Mouse (Mus musculus): Measurements from ENCODE around the gene Prrg2. TPM values are rescaled to one million over a fixed set of nuclear protein-coding genes. Genes with fewer than 3 reads are reported as not detected.
A peak's percentile ranks its signal among the peaks of the same experiment; 100 is the strongest.

The Prrg2 gene
- total and polyA plus RNA-seq, 3 experiments: 5.5 to 23.6 (median 6.2) TPM

GRCm38 (mm10) chr7:45086084-45086483 lies 23.6 kb upstream of the Prrg2 start:
- TF ChIP-seq POLR2A (IDR thresholded peaks at IDR 0.05; ENCODE audit: insufficient read depth, low read depth, low read length) (no peak), CTCF (IDR thresholded peaks at IDR 0.05) (peak; percentile 29)
- WGBS: 76% methylated on average over 4 of the region's 4 CpGs
- H3K27me3 ChIP-seq (ENCODE audit: control insufficient read depth, insufficient read depth, low read length): no peaks in the 10 kb centered on the region
- no peak overlapping the region for H3K4me3 ChIP-seq
- no peak overlapping the region for H3K9ac ChIP-seq (ENCODE audit: low read depth, low read length)
- intact Hi-C loops (cut with DNase I): no loop called here
- peaks cover 4% of the 10 kb centered on the region for H3K4me1 ChIP-seq (ENCODE audit: control insufficient read depth, insufficient read depth, low read length)
- no peak overlapping the region for H3K27ac ChIP-seq
- no peaks in the 10 kb centered on the region for H3K79me2 ChIP-seq (replicated peaks; ENCODE audit: control insufficient read depth, insufficient read depth, low read length)
- no peaks in the 10 kb centered on the region for H3K36me3 ChIP-seq (ENCODE audit: control insufficient read depth, insufficient read depth, low read length)
- DNase-seq: no peak

- WGBS: 76% methylated on average over 22 of the region's 22 CpGs
Measured at GRCm38 (mm10) chr7:45083300-45083890, 20.9 kb upstream of the Prrg2 start.

GRCm38 (mm10) chr7:45082401-45083299 lies 20.2 kb upstream of the Prrg2 start:
- H3K27me3 ChIP-seq (ENCODE audit: control insufficient read depth, insufficient read depth, low read length): no peaks in the 10 kb centered on the region
- no peaks in the 10 kb centered on the region for H3K79me2 ChIP-seq (replicated peaks; ENCODE audit: control insufficient read depth, insufficient read depth, low read length)
- peak overlapping the region; percentile 83 for H3K27ac ChIP-seq
- H3K4me1 ChIP-seq (ENCODE audit: control insufficient read depth, insufficient read depth, low read length): peaks cover 6% of the 10 kb centered on the region
- H3K4me3 ChIP-seq: peak overlapping the region; percentile 22; the same call in 1 of the 2 replicates
- DNase-seq: peak; percentile 75 to 84
- 45% methylated on average over 25 of the region's 25 CpGs for WGBS
- intact Hi-C loops (cut with DNase I): loop anchor here (2.0 kb wide), 1 partner anchor 20 kb away; the partner anchor contains the start of gene Fcgrt
- peak overlapping the region; percentile 51 for H3K9ac ChIP-seq (ENCODE audit: low read depth, low read length)
- TF ChIP-seq POLR2A (IDR thresholded peaks at IDR 0.05; ENCODE audit: insufficient read depth, low read depth, low read length) (no peak; the same call in none of the 2 replicates), CTCF (IDR thresholded peaks at IDR 0.05) (peak; percentile 39), EP300 (IDR thresholded peaks at IDR 0.05; ENCODE audit: insufficient read depth, low read depth, low read length) (peak; percentile 62; the same call in 1 of the 2 replicates)
- no peaks in the 10 kb centered on the region for H3K36me3 ChIP-seq (ENCODE audit: control insufficient read depth, insufficient read depth, low read length)

More at GRCm38 (mm10) chr7:45083300-45083890, 20.9 kb upstream of the Prrg2 start:
- H3K4me1 ChIP-seq (ENCODE audit: control insufficient read depth, insufficient read depth, low read length): peaks cover 6% of the 10 kb centered on the region
- intact Hi-C loops (cut with DNase I): loop anchor here (2.0 kb wide), 1 partner anchor 19 kb away; the partner anchor contains the start of gene Fcgrt
- no peak for TF ChIP-seq EP300 (IDR thresholded peaks at IDR 0.05; ENCODE audit: insufficient read depth, low read depth, low read length)
- no peak for TF ChIP-seq POLR2A (IDR thresholded peaks at IDR 0.05; ENCODE audit: insufficient read depth, low read depth, low read length)
- TF ChIP-seq CTCF (IDR thresholded peaks at IDR 0.05): no peak
- peak overlapping the region; percentile 83 for H3K27ac ChIP-seq
- H3K79me2 ChIP-seq (replicated peaks; ENCODE audit: control insufficient read depth, insufficient read depth, low read length): no peaks in the 10 kb centered on the region
- no peaks in the 10 kb centered on the region for H3K36me3 ChIP-seq (ENCODE audit: control insufficient read depth, insufficient read depth, low read length)
- DNase-seq: no peak
- no peak overlapping the region for H3K9ac ChIP-seq (ENCODE audit: low read depth, low read length)
- no peaks in the 10 kb centered on the region for H3K27me3 ChIP-seq (ENCODE audit: control insufficient read depth, insufficient read depth, low read length)
- H3K4me3 ChIP-seq: no peak overlapping the region

- 60% methylated on average over 5 of the region's 5 CpGs for WGBS
- H3K36me3 ChIP-seq (ENCODE audit: control insufficient read depth, insufficient read depth, low read length): no peaks in the 10 kb centered on the region
Measured at GRCm38 (mm10) chr7:45081016-45081415, 18.5 kb upstream of the Prrg2 start.

GRCm38 (mm10) chr7:45079856-45080255 lies 17.4 kb upstream of the Prrg2 start:
- H3K27me3 ChIP-seq (ENCODE audit: control insufficient read depth, insufficient read depth, low read length): no peaks in the 10 kb centered on the region
- peak; percentile 89 to 97 for DNase-seq
- H3K4me3 ChIP-seq: no peak overlapping the region
- H3K27ac ChIP-seq: no peak overlapping the region; the same call in 1 of the 2 replicates
- intact Hi-C loops (cut with DNase I): loop anchor here (1.0 kb wide), 2 partner anchors 56 to 118 kb away; partner anchors contain the start of genes Flt3l and Gm45713
- H3K4me1 ChIP-seq (ENCODE audit: control insufficient read depth, insufficient read depth, low read length): peaks cover 8% of the 10 kb centered on the region
- 1% methylated on average over 10 of the region's 10 CpGs for WGBS
- no peak overlapping the region for H3K9ac ChIP-seq (ENCODE audit: low read depth, low read length)
- H3K79me2 ChIP-seq (replicated peaks; ENCODE audit: control insufficient read depth, insufficient read depth, low read length): no peaks in the 10 kb centered on the region
- peak; percentile 94 for TF ChIP-seq EP300 (IDR thresholded peaks at IDR 0.05; ENCODE audit: insufficient read depth, low read depth, low read length)
- TF ChIP-seq POLR2A (IDR thresholded peaks at IDR 0.05; ENCODE audit: insufficient read depth, low read depth, low read length): 0 out of 2 replicates have a peak, but pooled peaks have one; percentile 18
- TF ChIP-seq CTCF (IDR thresholded peaks at IDR 0.05): peak; percentile 95; the same call in 1 of the 2 replicates
- H3K36me3 ChIP-seq (ENCODE audit: control insufficient read depth, insufficient read depth, low read length): no peaks in the 10 kb centered on the region

More at GRCm38 (mm10) chr7:45081016-45081415, 18.5 kb upstream of the Prrg2 start:
- TF ChIP-seq EP300 (IDR thresholded peaks at IDR 0.05; ENCODE audit: insufficient read depth, low read depth, low read length): no peak
- no peak for TF ChIP-seq POLR2A (IDR thresholded peaks at IDR 0.05; ENCODE audit: insufficient read depth, low read depth, low read length)
- no peak for TF ChIP-seq CTCF (IDR thresholded peaks at IDR 0.05)
- no peak overlapping the region for H3K4me3 ChIP-seq
- DNase-seq: no peak
- intact Hi-C loops (cut with DNase I): no loop called here
- H3K9ac ChIP-seq (ENCODE audit: low read depth, low read length): no peak overlapping the region
- H3K27me3 ChIP-seq (ENCODE audit: control insufficient read depth, insufficient read depth, low read length): no peaks in the 10 kb centered on the region
- H3K4me1 ChIP-seq (ENCODE audit: control insufficient read depth, insufficient read depth, low read length): peaks cover 6% of the 10 kb centered on the region
- H3K27ac ChIP-seq: peak overlapping the region; percentile 83
- no peaks in the 10 kb centered on the region for H3K79me2 ChIP-seq (replicated peaks; ENCODE audit: control insufficient read depth, insufficient read depth, low read length)

Measured in heart, adult 2 months (tissue).